Mouse (Mus musculus) myocyte (in vitro differentiated cells): ENCODE data around the gene Uchl3.

Experiments used
- CEBPB ChIP-seq: IDR thresholded peaks from 2 replicates; pipeline ENCODE4 v1.6.1; 2011; ENCODE audit warnings: mild to moderate bottlenecking, moderate library complexity; ENCODE audit not compliant: poor library complexity, insufficient read depth, severe bottlenecking
- POLR2A ChIP-seq: IDR thresholded peaks from one replicate; pipeline ENCODE4 v1.6.1; 2011; ENCODE audit warnings: low read depth, mild to moderate bottlenecking, control low read depth, moderate library complexity; ENCODE audit not compliant: insufficient read length
- POLR2AphosphoS2 ChIP-seq: IDR thresholded peaks from one replicate; pipeline ENCODE4 v1.6.1; 2011; ENCODE audit warnings: low read depth, control low read depth; ENCODE audit not compliant: insufficient read length

DNA sequence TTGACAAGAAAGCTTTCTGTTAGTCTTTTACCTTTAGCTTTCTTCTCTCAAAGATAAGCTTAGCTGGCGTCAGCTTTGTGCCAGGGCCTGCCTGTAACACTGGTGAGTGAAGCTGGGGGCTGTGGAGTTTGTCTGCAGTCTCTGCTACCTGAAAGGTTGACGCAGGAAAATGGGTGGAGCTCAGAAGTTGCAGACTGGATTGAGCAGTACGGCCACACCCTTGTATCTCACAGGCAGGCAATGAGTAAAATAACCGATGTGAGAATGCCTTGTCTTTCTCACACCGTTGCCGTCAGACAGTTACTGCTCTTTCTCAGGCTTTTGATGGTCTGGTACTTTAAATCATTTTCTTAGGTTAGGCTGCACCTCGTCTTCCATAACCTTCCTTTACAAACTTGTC lies 12.3 kb downstream of the Uchl3 start:
- TF ChIP-seq POLR2A (no peak), CEBPB (no peak), POLR2AphosphoS2 (no peak)
